Mouse (Mus musculus) embryonic fibroblast, embryonic 13.5 days (primary cell): ENCODE results near the gene Efna1.

Experiments
- CTCF ChIP-seq: IDR thresholded peaks from 2 replicates; pipeline ENCODE4 v1.5.1; 2011; ENCODE audit warnings: mild to moderate bottlenecking, control low read depth, low read length, moderate library complexity, borderline replicate concordance; ENCODE audit not compliant: insufficient read depth
- POLR2A ChIP-seq: IDR thresholded peaks from 2 replicates; pipeline ENCODE4 v1.6.1; 2011; ENCODE audit warnings: low read depth, mild to moderate bottlenecking, control low read depth, low read length, moderate library complexity

DNA sequence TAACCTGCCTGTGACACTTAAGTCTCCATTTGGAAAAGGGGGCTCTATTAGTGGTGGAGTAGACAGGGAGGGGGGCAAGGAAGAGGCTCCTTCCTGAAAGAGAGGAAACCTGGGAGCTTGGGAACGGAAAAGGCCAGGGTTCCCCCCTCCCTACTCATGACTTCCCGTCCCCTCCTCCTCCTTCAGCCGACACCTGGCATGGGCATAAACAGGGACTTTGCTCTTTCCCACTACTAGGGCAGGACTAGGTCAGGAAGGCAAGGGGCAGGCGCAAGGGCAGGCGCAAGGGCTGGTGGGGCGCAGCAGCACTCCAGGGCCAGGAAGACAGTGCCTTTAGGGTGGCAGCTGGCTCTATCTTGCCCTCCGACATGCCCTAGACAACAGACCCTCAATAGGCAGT, 2.8 kb downstream of the Efna1 start:
- TF ChIP-seq CTCF (no peak), POLR2A (no peak)
